Mouse (Mus musculus) embryonic facial prominence, embryonic 11.5 days (tissue): ENCODE measurements around the gene Aox2. TPM values are rescaled to one million over a fixed set of nuclear protein-coding genes. Genes with fewer than 3 reads are reported as not detected.

ENCODE experiments used
- ATAC-seq: fragments of 200-750 bp; cut with Nextera tagmentation; replicated peaks from 2 replicates; pipeline ENCODE4 v1.8.0; 2017; ENCODE audit warnings: low read depth; ENCODE audit not compliant: insufficient number of reproducible peaks, low FRiP score, low TSS enrichment
- DNase-seq: peaks from one replicate; pipeline ENCODE4 v3.0.0-alpha.2; 2015; ENCODE audit warnings: low spot score
- H3K27ac ChIP-seq: fragments of 300-500 bp; sonication (generic); replicated peaks from 2 replicates; pipeline ENCODE4 v1.5.1; 2014; ENCODE audit warnings: mild to moderate bottlenecking, low read depth, low read length, control low read depth
- H3K27me3 ChIP-seq: fragments of 300-500 bp; sonication (generic); 2 replicates; pipeline ENCODE4 v1.6.1; 2014; ENCODE audit warnings: mild to moderate bottlenecking, low read length, moderate library complexity, mixed read lengths; ENCODE audit not compliant: control insufficient read depth, insufficient read depth
- H3K36me3 ChIP-seq: fragments of 300-500 bp; sonication (generic); replicated peaks from 2 replicates; pipeline ENCODE4 v1.6.1; 2014; ENCODE audit warnings: low read depth, mild to moderate bottlenecking, low read length, moderate library complexity, mixed read lengths; ENCODE audit not compliant: control insufficient read depth, insufficient read depth
- H3K4me1 ChIP-seq: fragments of 300-500 bp; sonication (generic); 2 replicates; pipeline ENCODE4 v1.6.1; 2014; ENCODE audit warnings: low read length, mixed read lengths; ENCODE audit not compliant: control insufficient read depth, insufficient read depth
- H3K4me2 ChIP-seq: fragments of 300-500 bp; sonication (generic); 2 replicates; pipeline ENCODE4 v1.6.1; 2014; ENCODE audit warnings: low read depth, mild to moderate bottlenecking, control low read depth, low read length, moderate library complexity
- H3K4me3 ChIP-seq: fragments of 300-500 bp; sonication (generic); 2 replicates; pipeline ENCODE4 v1.5.1; 2014; ENCODE audit warnings: low read depth, low read length, control low read depth
- H3K9ac ChIP-seq: fragments of 300-500 bp; sonication (generic); replicated peaks from 2 replicates; pipeline ENCODE4 v1.6.1; 2014; ENCODE audit warnings: mild to moderate bottlenecking, control low read depth, low read length
- H3K9me3 ChIP-seq: fragments of 300-500 bp; sonication (generic); replicated peaks from 2 replicates; pipeline ENCODE4 v1.6.1; 2016; ENCODE audit warnings: mild to moderate bottlenecking, low read length, inconsistent platforms, mixed read lengths; ENCODE audit not compliant: control insufficient read depth
- WGBS: fragments of 180-500 bp; shearing (Covaris S2); extraction: QIAGEN DNeasy Blood & Tissue Kit; methylation state at CpG from one replicate; pipeline ENCODE4 v1.1.7; 2014; 5-methylcytosine and 5-hydroxymethylcytosine counted together
- polyA plus RNA-seq: library from polyadenylated mRNA; unstranded; fragments of >200 nt; fragmentation: Nextera tagmentation; extraction: Ambion mirVana; gene quantifications from 2 replicates; pipeline ENCODE4 v1.2.1, GENCODE M21; 2014

Gene Aox2
- polyA plus RNA-seq, 1 experiment from 2014 or later: not detected

DNA sequence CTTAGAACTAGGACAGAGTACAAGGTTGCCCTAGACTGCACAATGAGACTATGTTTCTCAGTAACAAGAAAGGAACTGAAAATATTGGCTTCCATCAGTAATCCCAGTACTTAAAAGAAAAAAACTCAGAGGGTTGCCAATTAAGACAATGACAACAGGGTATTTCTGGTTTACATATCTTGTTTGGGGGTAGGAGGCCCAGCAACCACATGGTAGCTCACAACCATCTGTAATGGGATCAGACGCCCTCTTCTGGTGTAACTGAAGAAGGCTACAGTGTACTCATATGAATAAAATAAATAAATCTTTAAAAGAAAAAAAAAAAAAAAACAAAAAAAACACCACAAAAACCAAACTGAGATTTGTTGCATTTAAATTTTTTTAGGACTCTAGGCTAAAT lies 137.3 kb downstream of the Aox2 start:
- 37% methylated on average over 1 of the region's 1 CpGs for WGBS
- DNase-seq: no peak
- Histone ChIP-seq H3K27ac (no peak overlapping the region), H3K4me3 (no peak overlapping the region), H3K9me3 (no peaks in the 10 kb centered on the region), H3K4me1 (no peaks in the 10 kb centered on the region), H3K27me3 (no peaks in the 10 kb centered on the region), H3K4me2 (no peak overlapping the region), H3K36me3 (peaks cover 24% of the 10 kb centered on the region), H3K9ac (no peak overlapping the region)
- no peak for ATAC-seq

GRCm38 (mm10) chr1:58416048-58416447 lies 137.9 kb downstream of the Aox2 start:
- Histone ChIP-seq H3K27me3 (no peaks in the 10 kb centered on the region), H3K27ac (no peak overlapping the region), H3K4me1 (no peaks in the 10 kb centered on the region), H3K9me3 (no peaks in the 10 kb centered on the region), H3K4me3 (no peak overlapping the region), H3K4me2 (no peak overlapping the region), H3K9ac (no peak overlapping the region), H3K36me3 (peaks cover 21% of the 10 kb centered on the region)
- ATAC-seq (no peak), DNase-seq (no peak)
- WGBS: 99% methylated on average over 2 of the region's 2 CpGs

- 87% methylated on average over 10 of the region's 10 CpGs for WGBS
- no peak for ATAC-seq
- H3K36me3 ChIP-seq: peaks cover 22% of the 10 kb centered on the region
Measured at GRCm38 (mm10) chr1:58420032-58420431, 141.9 kb downstream of the Aox2 start.

DNA sequence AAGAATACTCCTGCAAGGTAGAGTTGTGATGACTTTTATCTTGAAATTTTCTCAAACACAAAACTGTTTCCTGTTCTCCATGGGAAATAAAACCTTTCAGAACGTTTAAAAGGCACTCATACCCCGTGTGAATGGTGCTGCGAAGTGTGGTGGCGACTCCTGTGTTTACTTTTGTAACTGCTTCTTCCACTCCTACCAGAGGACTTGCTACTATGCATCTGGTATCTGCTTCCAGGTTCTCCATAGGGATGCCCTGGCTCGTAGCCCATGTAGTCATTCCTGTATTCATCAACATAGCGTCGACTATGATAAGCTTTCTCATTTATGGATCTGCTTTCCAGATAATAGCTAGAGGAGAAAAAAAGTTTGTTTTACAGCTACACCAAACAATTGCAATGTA lies 142.8 kb downstream of the Aox2 start:
- H3K4me1 ChIP-seq: no peaks in the 10 kb centered on the region
- no peak overlapping the region for H3K27ac ChIP-seq
- 78% methylated on average over 7 of the region's 7 CpGs for WGBS
- peaks cover 22% of the 10 kb centered on the region for H3K36me3 ChIP-seq
- H3K9me3 ChIP-seq: no peaks in the 10 kb centered on the region
- no peaks in the 10 kb centered on the region for H3K27me3 ChIP-seq
- no peak overlapping the region for H3K4me2 ChIP-seq
- H3K9ac ChIP-seq: no peak overlapping the region
- no peak overlapping the region for H3K4me3 ChIP-seq
- ATAC-seq: no peak
- no peak for DNase-seq

More at GRCm38 (mm10) chr1:58420032-58420431, 141.9 kb downstream of the Aox2 start:
- Histone ChIP-seq H3K4me1 (no peaks in the 10 kb centered on the region), H3K9me3 (no peaks in the 10 kb centered on the region), H3K9ac (no peak overlapping the region), H3K4me2 (no peak overlapping the region), H3K27ac (no peak overlapping the region), H3K27me3 (no peaks in the 10 kb centered on the region), H3K4me3 (no peak overlapping the region)
- DNase-seq: no peak

- 11% methylated on average over 13 of the region's 13 CpGs for WGBS
- DNase-seq: peak; percentile 78
- Histone ChIP-seq H3K27ac (no peak overlapping the region; the same call in 1 of the 2 replicates), H3K4me1 (no peaks in the 10 kb centered on the region), H3K9me3 (no peaks in the 10 kb centered on the region), H3K4me3 (peak overlapping the region; percentile 100), H3K36me3 (peaks cover 18% of the 10 kb centered on the region), H3K9ac (peak overlapping the region; percentile 100), H3K4me2 (peak overlapping the region; percentile 48), H3K27me3 (no peaks in the 10 kb centered on the region)
- 0 out of 2 replicates have a peak, but pooled peaks have one; percentile 44 for ATAC-seq
Measured at GRCm38 (mm10) chr1:58422879-58423278, 144.8 kb downstream of the Aox2 start.

DNA sequence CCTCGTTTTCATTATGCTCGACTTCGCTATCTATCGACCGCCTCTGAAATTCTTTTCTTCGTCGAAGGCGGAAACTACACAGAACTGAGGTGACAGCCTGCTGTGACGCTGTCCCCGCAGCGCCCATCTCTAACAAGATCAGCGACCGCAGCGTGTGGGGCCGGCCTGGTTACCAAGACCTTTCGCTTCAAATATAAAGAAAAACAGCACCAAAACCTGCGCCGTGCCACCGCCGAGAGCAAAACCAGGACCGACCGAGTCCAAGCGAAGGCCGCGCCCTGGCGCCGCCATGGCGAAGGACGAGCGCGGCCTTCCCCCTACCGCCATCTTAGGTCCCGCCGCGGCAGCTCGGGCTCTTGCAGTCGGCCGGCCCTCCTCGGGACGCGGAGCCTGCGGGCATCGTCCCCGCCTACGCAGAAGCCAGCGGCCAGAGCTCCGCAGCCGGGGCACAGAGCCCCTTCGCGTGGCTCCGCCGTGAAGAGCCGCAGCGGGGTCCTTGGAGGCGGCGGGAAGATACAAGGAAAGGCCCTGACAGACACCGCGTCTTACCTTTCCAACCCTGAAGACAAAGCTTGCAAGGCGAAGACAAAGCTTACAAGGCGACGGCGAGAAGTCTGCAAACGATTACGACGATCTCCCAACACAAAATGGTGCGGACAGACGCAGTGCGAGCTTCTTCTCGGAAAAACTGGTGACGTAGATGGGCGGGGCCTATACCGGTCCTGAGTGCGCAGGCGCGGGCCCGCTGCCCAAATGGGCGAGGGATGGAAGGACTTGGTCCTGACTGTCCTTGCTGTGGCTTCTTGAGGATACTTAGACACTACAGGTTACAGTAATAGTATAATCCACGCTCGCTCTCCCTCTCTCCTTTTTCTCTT lies 145.5 kb downstream of the Aox2 start, which contains the start of gene Clk1:
Gene Clk1 (minus strand): TSS at position 696 of the 878 bp plus-strand sequence.
- Histone ChIP-seq H3K4me1 (no peaks in the 10 kb centered on the region), H3K4me2 (peak within 1 kb of the TSS; percentile 48), H3K9ac (peak within 1 kb of the TSS; percentile 100), H3K27ac (peak within 1 kb of the TSS; percentile 98), H3K4me3 (peak within 1 kb of the TSS; percentile 100), H3K27me3 (no peaks in the 10 kb centered on the region), H3K9me3 (no peaks in the 10 kb centered on the region), H3K36me3 (peaks cover 12% of the 10 kb centered on the region)
- DNase-seq (peak; percentile 96), ATAC-seq (peak; percentile 92)
- under 1% methylated on average over 79 of the region's 79 CpGs for WGBS

DNA sequence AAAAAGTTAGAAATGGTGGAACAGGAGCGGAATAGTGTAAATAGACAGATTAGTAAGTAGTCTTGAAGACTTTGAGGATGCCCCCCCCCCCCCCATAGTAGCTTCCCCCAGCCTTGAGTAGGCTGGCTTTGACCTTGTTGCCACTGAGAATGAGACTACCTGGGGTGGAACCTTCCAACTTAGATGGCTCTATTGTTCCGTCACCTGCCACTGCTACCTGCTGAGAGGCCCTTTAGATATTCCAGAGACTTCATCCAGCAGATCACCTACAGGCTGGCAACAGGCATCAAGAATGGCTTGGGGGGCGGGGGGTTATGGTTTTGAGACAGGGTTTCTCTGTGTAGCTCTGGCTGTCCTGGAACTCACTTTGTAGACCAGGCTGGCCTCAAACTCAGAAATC lies 146.4 kb downstream of the Aox2 start:
- Histone ChIP-seq H3K4me2 (no peak overlapping the region), H3K9ac (no peak overlapping the region), H3K4me3 (no peak overlapping the region; the same call in 1 of the 2 replicates), H3K36me3 (peaks cover 9% of the 10 kb centered on the region), H3K4me1 (no peaks in the 10 kb centered on the region), H3K27me3 (no peaks in the 10 kb centered on the region), H3K9me3 (no peaks in the 10 kb centered on the region), H3K27ac (no peak overlapping the region)
- DNase-seq: no peak
- ATAC-seq: peak; percentile 3; the same call in 1 of the 2 replicates
- WGBS: 88% methylated on average over 3 of the region's 3 CpGs
